Mouse (Mus musculus) thymus, postnatal 25 days (tissue): Measurements from ENCODE around the gene Slc7a11.

Experiments
- DNase-seq: peaks from one replicate; pipeline ENCODE4 v3.0.0; 2022

The Slc7a11 gene

DNA sequence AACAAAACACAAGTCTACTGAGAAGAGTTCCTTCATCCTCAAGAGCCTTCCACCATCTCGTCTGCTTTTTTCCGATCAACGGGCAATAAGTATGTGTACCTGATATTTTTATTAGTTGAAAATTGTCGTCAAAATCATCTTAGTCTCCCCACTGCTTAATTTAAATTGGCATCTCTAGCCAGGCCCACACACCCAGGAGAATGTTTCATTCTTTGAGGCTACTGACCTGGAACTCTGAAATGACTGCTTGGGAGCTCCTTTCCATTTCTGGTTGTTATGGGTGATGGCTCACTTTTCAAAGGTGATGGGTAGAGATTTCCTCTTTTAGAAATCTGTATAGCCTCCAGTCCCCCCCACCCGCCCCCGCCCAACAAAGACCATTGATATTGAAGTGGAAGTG lies 54.6 kb downstream of the Slc7a11 start:
- no peak for DNase-seq

DNA sequence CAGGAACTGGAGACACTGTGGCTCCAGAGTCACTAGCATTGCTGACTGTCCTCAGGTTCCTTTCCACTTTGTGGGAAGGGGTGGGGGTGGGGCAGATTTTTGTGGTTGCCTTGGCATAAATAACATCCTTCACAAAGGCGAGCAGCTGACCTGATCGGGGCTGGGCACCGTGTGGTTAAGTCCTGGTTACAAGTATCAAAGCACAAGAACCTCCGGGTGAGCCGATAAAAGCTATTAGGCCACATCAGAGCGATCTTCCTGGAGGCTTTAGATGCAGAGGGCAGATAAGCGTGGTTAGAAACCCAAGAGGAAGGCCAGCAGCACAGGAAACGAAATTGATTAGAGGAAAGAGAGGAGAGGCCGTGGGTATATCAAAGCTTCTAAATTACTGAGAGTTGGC lies 55.1 kb downstream of the Slc7a11 start:
- no peak for DNase-seq

DNA sequence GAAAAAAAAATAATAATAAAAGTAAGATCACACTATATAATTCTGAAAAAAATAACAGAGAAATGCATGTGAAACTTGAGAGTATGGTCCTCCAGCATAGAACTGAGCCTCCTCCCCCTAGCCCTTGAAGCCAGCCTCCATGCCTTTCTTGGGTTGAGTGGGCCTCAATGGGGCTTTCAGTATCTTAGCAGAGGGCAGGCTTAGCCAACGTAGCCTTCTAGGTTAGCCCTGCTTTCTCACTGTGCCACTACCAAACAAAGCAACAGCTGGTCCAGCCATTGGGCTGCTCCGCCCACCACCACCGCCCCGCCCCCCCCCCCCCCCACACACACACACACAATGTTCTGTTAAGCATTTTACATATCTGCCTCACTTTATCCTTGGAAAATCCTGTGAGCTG lies 56.1 kb downstream of the Slc7a11 start:
- no peak for DNase-seq

DNA sequence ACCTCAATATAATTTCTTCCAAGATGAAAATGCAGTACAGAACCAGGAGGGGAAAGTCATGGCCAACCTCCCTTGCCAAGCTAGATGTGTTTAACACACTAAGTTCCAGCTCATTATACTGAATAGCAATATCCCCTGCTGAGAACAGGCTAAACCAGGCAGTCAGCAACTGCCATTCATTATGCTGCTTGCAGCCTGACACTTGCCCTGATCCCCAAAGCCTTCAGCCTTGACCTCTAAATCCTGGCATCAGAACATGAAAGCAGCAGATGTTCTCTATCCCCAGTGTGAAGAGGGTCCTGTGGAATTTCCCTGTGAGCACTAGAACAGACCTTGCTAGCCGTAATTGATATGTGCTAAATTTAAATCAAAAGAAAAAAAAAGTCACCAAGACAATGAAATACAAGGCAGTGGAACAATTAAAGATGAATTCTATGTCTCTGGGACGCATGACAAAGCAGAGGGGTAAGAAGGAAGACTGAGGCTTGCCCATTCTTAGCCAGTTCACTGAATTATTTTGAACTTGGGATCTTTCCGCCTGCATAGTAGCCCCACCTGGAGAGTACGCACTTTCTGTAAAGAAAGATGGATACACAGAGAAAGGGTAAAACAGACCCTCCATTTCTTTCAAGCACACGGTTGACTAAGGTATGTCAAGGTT lies 56.7 kb downstream of the Slc7a11 start:
- no peak for DNase-seq

DNA sequence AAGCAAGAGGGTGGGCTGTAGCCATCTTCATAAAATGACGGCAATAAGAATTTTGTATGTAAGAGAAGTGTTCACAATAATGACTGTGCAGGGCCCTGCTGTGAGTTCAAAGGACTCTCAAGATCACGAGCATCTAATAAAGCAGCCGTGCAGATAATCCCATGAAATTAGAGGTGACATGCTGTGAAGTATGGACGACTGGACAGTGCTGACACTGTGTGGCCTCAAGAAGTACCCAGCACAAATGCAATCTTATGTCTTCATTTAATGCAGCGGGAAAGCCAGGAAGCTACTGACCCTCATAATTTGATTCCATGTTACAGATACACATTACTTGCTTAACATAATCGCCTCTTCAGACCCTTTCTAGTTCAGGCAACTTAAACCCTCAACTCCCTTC lies 57.3 kb downstream of the Slc7a11 start:
- no peak for DNase-seq

DNA sequence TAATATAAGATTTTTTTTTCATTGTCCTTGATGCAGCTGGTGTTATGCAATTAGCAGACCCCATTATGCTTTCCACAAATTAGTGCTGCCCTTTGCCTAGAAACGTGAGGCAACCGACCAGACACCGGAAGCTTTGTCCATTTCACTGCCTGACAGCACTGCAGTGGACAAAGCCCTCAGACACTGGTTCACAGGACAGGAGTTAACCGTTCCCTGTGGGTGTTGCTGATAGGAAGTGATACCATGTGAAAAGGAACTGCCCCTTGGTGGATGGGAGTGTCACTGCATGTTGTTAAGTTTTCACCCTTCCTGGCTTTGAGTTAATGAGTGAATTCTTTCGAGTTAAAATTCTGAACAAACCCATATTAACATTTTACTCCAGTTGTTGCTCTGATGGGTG lies 60.7 kb downstream of the Slc7a11 start:
- DNase-seq: no peak

DNA sequence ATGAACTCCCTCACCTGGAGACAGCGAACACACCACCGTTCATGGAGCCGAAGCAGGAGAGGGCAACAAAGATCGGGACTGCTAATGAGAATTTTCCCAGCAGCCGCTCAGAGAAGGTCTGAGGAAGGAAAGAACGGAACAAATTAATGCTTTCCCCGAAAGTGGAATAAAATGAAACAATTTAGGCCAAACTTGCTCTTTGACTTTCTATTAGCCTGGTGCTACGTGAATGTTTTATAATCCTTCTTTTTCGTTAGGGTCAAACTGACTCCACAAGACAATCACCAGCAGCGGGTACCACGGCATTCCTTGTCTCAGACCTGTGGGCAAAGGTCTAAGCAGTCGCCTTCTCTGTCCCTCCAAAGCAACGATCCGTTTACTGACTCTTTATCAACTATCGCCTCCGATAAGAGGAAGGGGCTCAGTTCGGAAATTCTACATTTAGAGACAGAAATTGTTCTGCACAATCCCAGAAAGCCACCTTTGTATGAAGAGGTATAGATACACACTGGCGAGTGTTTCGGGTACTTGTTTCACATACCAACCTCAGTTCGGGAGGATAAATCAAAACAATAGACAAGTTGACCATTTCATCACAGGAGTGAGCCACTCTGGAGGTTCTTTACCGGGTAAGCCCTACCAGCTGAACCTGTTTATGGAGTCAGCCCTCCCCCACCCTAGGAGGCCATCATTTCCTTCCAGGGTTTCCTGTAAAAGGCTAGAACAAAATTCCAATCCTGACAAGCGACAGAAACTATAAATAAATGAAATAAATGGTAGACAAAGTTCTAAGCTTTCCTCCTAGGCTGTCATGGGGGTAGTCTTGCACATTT lies 61.3 kb downstream of the Slc7a11 start:
- no peak for DNase-seq

DNA sequence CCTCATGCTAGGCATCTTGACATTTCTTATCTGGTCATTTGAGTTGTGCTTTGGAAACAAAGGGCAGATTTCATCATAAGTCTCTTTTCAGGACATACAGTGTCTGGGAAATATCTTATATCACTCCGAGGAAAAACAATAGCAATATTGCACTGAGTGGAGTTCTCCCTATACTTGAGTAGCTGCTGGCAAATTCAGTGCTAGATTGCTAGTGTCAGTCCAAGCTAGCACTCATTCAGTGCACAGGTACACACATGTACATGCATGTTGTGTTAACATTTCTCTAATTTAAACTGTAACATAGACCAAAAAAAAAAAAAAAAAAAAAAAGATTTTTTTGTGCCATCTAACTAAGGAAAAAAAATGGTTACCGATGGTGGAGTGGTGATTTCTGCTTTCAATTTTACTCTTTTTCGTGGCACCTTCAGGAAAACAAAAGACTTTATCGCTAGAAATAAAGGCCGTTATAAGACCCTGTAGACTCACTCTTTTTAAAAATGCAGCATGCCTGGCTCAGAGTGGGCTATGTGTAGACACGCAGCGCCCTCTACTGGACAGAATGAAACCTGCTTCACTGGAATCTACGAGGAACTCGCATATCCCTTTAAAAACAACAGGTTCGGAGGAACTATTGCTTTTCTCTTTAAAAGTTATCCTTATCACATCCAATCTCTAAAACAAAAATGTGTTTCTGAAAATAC lies 62.1 kb downstream of the Slc7a11 start:
- DNase-seq: peak; percentile 88

DNA sequence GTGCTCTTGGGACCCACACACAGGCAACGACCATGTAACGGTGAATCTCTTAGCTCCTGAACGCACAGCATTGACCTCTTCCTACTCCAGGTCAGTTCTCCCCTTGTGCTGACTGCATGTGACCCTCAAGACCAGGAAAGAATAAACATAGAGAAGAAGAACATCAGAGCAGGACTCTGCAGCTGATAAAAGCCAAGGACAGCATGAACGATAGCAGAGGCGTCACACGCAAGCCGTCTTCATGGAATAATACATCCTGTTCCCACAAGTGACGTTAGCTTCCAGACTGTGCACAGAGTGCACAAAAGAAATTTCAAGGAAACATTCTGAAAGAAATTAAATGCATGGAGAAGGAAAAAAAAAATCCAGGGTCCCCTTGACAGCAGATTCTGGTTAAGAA lies 63.5 kb downstream of the Slc7a11 start:
- DNase-seq: no peak

DNA sequence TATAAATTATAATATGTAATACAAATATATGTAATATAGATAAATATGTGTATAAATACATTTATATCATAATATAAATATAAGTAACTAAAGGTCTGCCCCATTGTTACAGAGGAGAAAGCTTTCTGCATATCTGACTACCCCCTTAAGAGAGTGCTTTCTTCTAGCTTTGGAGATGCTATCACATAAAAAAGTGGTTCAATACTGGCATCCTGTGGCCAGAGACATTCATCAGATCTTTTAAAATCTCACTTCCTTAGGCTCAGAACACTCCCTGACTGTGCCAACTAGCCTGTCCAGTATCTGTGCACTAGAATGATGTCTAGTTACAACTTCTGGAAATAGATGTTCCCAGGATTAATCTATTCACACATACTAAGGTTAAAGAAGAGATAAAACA lies 67.9 kb downstream of the Slc7a11 start:
- DNase-seq: no peak

DNA sequence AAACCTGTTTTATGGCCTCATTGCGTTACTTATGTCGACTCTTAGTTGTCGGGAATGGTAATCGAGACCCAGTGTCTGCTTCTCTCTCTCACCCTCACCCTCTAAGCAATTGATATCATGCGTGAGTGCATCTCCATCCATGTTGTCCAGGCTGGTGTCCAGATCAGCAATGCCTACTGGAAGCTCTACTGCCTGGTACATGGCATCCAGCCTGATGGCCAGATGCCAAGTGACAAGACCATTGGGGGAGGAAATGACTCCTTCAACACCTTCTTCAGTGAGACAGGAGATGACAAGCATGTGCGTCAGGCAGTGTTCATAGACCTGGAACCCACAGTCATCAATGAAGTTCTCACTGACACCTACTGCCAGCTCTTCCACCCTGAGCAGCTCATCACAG lies 73.6 kb downstream of the Slc7a11 start:
- DNase-seq: no peak

DNA sequence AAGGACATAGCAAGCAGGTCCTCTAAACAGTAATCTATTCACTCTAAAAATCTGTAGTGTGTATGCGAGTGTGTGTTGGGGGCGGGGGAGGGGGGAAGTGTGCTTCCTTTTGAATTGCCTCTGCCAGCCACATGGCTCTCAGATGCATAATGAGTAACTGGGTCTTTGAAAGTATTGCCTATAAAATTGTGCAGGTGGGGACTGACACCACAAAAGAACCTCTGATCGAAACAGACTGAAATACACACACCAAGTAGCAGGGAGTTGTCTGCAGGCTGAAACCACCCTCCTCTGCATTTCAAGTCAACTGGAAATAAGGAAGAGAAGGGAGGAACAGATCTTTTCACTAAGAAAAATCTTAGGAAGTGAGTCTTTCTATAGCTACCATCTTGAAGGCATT lies 76.2 kb downstream of the Slc7a11 start:
- DNase-seq: no peak

DNA sequence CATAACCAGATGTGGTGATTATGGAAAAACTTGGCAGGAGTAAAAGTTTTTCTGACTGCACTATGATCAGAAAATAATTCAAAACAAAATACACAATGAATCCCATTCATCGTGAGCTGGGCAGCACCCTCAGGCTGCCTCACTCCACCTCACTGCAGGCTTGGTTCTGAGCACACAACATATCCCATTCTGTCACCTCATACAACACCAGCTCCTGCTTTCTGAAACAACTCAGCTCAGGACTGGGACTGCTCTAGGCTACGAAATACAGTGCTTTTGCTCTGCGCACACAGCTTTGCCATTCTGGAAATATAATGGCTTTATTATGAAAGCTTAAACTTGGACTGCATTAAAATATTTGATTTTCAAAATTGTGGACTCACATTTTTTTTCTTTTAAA lies 79.8 kb downstream of the Slc7a11 start:
- no peak for DNase-seq

DNA sequence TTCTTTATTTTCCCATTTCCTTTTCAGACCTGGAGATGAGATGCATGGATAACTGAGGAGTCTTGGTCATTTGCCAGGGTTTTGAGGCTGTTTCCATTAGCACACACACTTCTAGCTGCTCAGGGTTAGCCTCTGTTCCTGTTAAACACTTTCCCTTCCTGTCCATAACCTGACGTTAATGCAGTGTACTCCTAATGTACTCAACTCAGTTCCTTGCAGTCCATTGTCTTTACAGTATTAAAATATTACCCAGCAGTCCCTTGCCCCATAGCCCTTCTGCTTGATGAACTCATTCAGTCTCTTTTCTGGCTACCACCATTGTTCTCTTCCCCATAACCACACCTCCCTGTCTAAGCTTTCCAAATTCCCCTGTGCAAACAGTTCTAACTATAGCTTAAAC lies 96.3 kb downstream of the Slc7a11 start:
- no peak for DNase-seq

DNA sequence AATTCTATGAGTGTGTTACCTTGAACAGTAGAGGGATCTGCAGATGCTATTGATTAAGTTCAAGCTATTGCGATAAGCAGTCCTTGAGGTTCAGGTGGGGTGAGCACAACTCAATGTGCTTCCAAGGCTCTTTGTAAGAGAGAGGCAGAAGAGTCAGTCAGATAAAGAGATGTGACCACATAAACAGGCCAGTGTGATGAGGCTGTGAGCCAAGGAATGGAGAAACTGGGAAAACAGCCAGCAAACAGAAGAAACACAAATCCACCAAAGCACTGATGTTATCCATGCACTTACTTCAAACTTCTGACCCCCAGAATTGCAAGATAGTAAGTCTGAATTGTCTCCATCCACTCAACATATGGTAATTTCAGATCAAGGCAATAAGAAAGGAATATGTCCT lies 99.0 kb downstream of the Slc7a11 start:
- no peak for DNase-seq

DNA sequence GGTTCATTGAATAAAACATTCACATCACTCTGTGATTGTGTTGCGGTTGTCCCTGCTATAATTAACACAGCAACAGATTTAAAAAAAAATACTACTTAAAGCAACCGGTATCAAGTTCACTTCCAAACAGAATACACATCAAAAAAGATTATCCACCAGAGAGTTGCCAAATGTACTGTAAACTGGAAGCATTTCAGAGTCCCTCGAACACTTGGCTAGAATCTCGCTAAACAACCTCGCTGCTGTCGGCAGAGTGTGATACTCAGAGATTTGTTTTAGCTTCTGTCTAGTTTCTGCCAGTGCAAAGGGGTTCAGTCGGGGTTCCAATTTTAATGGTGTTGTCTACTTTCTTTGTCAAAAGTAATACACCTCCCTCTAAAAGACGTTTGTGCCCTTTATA lies 118.9 kb downstream of the Slc7a11 start:
- DNase-seq: no peak

DNA sequence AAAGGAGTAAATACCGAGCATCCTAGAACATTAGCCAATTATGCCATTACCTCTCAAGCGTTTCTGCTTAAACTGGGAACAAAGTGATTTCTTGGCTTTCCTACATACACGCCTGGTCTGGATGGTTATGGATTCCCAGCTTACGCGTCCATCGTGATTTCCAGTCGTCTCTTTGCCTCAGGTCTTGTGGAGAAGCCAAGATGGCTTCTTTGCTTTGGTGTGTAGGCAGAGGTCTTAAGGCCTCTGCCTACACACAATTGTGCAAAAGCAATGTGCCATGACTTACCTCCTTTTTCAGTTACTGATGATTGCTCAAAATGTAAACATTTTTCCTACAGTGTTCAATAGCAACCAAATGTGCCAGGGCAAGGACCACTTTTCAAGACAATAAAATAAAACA lies 119.5 kb downstream of the Slc7a11 start:
- DNase-seq: no peak

DNA sequence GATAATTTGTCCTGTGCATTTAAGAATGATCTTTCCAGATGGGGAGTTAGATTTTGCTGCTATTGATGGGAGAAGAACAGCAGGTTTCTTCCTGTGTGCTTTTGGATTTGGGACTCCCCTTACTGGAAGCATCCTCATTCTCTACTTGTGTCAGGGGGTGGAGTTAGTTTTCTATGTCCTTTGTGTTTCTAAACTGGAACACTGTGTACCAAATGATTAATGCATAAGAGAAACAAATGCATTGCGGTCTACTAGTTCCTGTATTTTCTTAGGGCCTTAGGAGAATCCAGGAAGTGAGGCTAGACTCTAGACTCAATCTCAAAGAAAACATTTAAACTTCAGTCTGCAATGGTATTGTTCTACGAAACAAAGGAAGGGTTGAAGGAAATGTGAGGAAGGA lies 122.6 kb downstream of the Slc7a11 start:
- DNase-seq: no peak

DNA sequence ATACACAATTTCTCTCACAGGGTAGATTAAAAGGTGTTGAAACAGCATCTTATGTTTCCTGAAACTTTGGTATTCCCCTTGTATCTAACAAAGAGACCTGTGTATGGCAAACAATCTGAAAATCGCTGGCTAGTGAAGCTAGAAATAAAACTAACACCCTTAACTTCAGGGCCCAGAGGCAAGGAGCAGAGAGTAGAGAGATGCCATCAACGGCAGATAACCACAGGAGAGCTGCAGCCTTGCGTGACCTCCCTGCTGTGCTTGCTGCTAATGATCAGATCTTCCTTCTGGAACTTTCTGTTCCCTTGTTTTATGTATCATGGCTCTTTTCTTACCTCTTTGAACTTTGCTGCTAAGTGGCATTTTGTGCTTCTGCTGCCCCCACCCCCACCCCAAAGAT lies 125.3 kb downstream of the Slc7a11 start:
- no peak for DNase-seq

DNA sequence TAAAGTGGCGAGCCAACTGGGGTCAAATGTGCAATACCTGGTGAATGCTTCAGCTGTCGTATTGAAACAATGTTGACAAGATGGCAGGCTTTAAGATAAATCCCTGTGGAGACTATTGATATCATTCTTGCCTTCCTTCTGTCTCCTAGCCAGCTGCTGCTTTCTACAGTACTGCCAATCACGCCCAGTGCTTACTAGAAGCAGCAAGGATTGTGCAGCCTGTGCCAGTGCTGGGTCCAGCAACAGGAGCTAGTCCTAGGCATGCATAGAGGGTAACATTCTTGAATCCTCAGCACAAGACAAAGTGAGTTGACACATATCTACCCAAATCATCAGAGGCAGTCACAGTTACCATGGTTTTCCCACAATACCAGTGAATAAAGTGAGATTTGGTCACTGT lies 129.6 kb downstream of the Slc7a11 start:
- no peak for DNase-seq

DNA sequence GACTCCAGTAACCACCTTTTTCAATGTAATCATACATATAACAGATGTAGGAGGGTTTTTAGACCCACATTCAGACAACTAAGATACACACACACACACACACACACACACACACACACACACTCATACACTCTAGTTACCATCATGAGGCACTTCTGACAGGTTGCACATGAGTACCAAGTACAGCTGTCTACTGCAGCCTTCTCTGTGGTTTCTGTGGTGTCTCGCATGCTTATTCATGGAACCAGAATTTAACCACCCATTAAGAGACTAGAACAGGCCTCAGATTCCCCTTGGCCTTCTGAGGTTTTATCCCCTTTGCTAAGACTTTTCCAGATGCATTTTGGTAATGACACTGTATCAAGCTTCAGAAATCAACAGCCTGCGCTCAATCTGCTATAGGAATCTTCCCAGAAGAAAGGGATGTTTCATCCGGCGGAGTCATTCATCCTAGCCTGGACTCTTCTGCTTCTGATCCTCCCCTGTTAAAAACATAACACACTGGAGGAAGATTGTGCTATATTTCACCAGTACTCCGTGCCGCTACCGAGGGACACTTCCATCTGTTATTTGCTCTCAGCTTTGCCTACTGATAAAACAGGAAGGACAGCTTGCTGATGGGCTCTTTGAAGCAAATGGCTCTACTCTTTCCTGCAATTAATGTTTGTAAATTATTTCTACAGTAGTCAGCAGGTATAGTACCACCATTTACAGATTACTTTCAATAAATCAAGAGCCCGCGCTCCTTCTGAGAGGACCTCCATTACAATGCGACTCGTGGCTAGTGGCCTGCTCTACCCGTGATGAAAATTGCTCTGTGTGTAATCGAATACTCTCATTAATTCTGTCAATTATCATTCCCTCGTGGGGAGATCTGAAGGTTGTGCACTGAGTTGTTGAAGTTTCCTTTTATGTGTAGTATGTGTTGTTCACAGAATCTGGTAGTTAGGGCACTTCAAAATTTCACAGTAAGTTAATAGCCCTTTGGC lies 135.8 kb downstream of the Slc7a11 start:
- DNase-seq: peak; percentile 41

DNA sequence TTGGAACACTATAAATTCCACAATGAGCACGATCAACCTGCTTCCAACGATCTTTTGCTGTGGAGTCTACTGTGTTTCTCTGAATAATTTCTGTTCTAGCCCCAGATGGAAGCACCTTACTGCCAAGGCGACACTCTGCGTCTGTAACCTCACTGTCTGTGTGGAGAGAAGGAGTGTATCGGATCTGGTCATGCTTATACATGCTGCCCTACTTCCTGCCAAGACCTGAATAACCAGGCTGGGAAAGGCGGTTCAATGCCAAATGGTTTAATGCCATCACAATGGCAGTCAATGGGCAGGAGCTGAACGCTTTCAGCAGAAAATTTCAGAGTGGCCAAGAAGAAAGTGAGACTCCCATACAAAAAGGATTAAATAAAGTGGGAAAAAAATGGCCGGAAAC lies 137.1 kb downstream of the Slc7a11 start:
- no peak for DNase-seq

DNA sequence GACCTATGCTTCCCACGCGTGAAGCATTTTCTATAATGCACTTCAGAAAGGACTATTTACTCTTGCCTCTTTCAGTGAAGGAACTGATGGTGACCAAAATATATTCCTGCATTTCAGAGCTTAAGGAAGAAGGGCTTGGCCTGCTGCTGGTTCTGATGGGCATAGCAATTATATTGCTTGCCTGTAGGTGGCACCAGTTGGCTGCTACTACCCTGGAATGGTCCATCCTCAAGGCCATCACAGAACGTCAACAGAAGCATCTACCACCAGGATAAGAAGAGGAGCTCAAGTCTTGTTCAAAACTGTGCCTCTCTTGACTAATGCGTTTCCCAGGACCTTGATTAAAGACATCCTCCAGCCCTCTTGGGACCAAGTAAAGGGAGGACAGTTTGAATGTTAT lies 139.3 kb downstream of the Slc7a11 start:
- peak; percentile 64 for DNase-seq
